Mouse (Mus musculus): Measurements from ENCODE around the gene Cxcl1. TPM values are rescaled to one million over a fixed set of nuclear protein-coding genes. Genes with fewer than 3 reads are reported as not detected.

Cxcl1 gene
- total and polyA plus RNA-seq, 3 experiments = not detected

DNA sequence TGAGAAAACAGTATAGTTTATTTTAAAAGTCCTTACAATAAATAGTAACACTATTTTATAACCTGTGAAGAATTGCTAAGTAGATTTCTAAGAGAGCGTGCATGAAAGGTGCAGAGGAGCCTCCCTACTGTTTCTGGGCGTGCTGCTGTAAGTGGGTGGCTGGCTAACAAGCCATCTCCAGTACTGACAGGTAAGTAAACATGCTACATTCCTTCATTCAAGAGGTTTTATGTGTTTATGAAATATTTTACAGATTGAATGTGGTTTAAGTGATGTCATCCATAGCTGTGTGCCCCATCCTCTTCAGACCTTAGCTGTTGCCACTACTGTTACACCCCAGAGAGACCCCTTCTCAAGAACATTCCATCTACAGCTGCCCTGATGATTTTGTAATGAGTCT is 32.6 kb upstream of the Cxcl1 start:
- no peak for TF ChIP-seq POLR2A (IDR thresholded peaks at IDR 0.05; ENCODE audit: control insufficient read depth in 1 of 2, insufficient read depth in 1 of 2, low read depth in 1 of 2, low read length in 2 of 2, poor library complexity in 1 of 2)
- TF ChIP-seq BHLHE40 (IDR thresholded peaks at IDR 0.05; ENCODE audit: borderline replicate concordance, low read depth, low read length) = no peak
- TF ChIP-seq TAL1 (IDR thresholded peaks at IDR 0.05; ENCODE audit: low read length) = no peak
- TF ChIP-seq RAD21 (IDR thresholded peaks at IDR 0.05; ENCODE audit: low read depth, low read length) = no peak
- TF ChIP-seq SIN3A (IDR thresholded peaks at IDR 0.05; ENCODE audit: low read length) = no peak
- TF ChIP-seq HCFC1 (IDR thresholded peaks at IDR 0.05; ENCODE audit: low read depth, low read length) = no peak
- no peak for TF ChIP-seq CTCF (IDR thresholded peaks at IDR 0.05 in 2 of 3, conservative IDR thresholded peaks at IDR 0.05 in 1 of 3; ENCODE audit: control insufficient read depth in 1 of 3, insufficient read depth in 1 of 3, low read depth in 2 of 3, low read length in 3 of 3, poor library complexity in 1 of 3, severe bottlenecking in 1 of 3)
- TF ChIP-seq GABPA (IDR thresholded peaks at IDR 0.05; ENCODE audit: low read depth, low read length) = no peak
- no peak for TF ChIP-seq SMC3 (IDR thresholded peaks at IDR 0.05; ENCODE audit: low read depth, low read length)
- TF ChIP-seq POLR2AphosphoS5 (IDR thresholded peaks at IDR 0.05; ENCODE audit: borderline replicate concordance, low read depth, low read length) = no peak
- TF ChIP-seq UBTF (IDR thresholded peaks at IDR 0.05; ENCODE audit: borderline replicate concordance, insufficient read depth, low read depth, low read length) = no peak
- TF ChIP-seq USF1 (IDR thresholded peaks at IDR 0.05; ENCODE audit: low read depth, low read length) = no peak
- no peak for TF ChIP-seq GATA1 (IDR thresholded peaks at IDR 0.05; ENCODE audit: low read depth, low read length)
- no peak for TF ChIP-seq MAZ (IDR thresholded peaks at IDR 0.05; ENCODE audit: low read depth, low read length)
- no peak for TF ChIP-seq ZKSCAN1 (IDR thresholded peaks at IDR 0.05; ENCODE audit: low read depth, low read length)
- no peak for TF ChIP-seq ZMIZ1 (IDR thresholded peaks at IDR 0.05; ENCODE audit: low read depth, low read length)
- no peak for DNase-seq (ENCODE audit: low read depth, low spot score)
- H3K79me2 ChIP-seq (ENCODE audit: control insufficient read depth, insufficient read depth, low read length, poor library complexity) = no peaks in the 10 kb centered on the region
- H3K27me3 ChIP-seq (ENCODE audit: control insufficient read depth in 1 of 2, insufficient read depth in 2 of 2, low read length in 2 of 2) = no peaks in the 10 kb centered on the region
- H3K4me1 ChIP-seq (ENCODE audit: control insufficient read depth in 1 of 2, insufficient read depth in 2 of 2, low read length in 2 of 2) = no peaks in the 10 kb centered on the region
- no peaks in the 10 kb centered on the region for H3K9me3 ChIP-seq (replicated peaks; ENCODE audit: insufficient read depth, low read length)
- no peak overlapping the region for H3K4me3 ChIP-seq (ENCODE audit: control insufficient read depth in 1 of 2, insufficient read depth in 1 of 2, low read depth in 2 of 2, low read length in 2 of 2)
- no peak overlapping the region for H3K27ac ChIP-seq (ENCODE audit: control insufficient read depth, low read depth, low read length)
- H3K9ac ChIP-seq (ENCODE audit: control insufficient read depth, low read depth, low read length, poor library complexity, severe bottlenecking) = no peak overlapping the region
- H3K36me3 ChIP-seq (ENCODE audit: control insufficient read depth in 1 of 2, insufficient read depth in 2 of 2, low read length in 2 of 2) = no peaks in the 10 kb centered on the region

DNA sequence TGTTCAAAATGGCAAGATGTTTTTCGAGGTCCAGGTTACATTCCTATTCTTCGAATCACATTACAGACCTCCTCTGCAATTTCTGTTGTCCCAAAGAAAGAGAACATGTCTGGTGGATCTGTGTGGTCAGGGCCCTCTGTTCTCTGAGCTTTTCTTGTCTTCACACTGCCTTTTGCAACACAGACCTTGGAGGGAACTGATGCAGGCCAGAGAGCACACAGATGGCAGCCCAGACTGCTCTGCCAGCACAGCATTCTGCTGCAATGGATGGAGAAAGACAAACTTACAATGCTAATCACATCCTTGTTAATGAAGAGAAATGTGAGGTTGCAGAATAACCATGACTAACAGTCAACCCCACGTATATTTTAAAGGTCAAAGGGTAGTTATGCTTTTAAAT is 32.0 kb upstream of the Cxcl1 start:
- Histone ChIP-seq H3K79me2 (ENCODE audit: control insufficient read depth, insufficient read depth, low read length, poor library complexity) (no peaks in the 10 kb centered on the region), H3K9ac (ENCODE audit: control insufficient read depth, low read depth, low read length, poor library complexity, severe bottlenecking) (no peak overlapping the region), H3K36me3 (ENCODE audit: control insufficient read depth in 1 of 2, insufficient read depth in 2 of 2, low read length in 2 of 2) (no peaks in the 10 kb centered on the region), H3K27me3 (ENCODE audit: control insufficient read depth in 1 of 2, insufficient read depth in 2 of 2, low read length in 2 of 2) (no peaks in the 10 kb centered on the region), H3K9me3 (replicated peaks; ENCODE audit: insufficient read depth, low read length) (no peaks in the 10 kb centered on the region), H3K4me3 (ENCODE audit: control insufficient read depth in 1 of 2, insufficient read depth in 1 of 2, low read depth in 2 of 2, low read length in 2 of 2) (no peak overlapping the region), H3K4me1 (ENCODE audit: control insufficient read depth in 1 of 2, insufficient read depth in 2 of 2, low read length in 2 of 2) (no peaks in the 10 kb centered on the region), H3K27ac (ENCODE audit: control insufficient read depth, low read depth, low read length) (no peak overlapping the region)
- no peak for DNase-seq (ENCODE audit: low read depth, low spot score)
- TF ChIP-seq MAX (IDR thresholded peaks at IDR 0.05; ENCODE audit: low read length) = no peak
- no peak for TF ChIP-seq NELFE (IDR thresholded peaks at IDR 0.05; ENCODE audit: low read depth, low read length)
- no peak for TF ChIP-seq POLR2A (IDR thresholded peaks at IDR 0.05; ENCODE audit: control insufficient read depth in 1 of 2, insufficient read depth in 1 of 2, low read depth in 1 of 2, low read length in 2 of 2, poor library complexity in 1 of 2)
- no peak for TF ChIP-seq RCOR1 (IDR thresholded peaks at IDR 0.05; ENCODE audit: low read depth, low read length)
- no peak for TF ChIP-seq MEF2A (IDR thresholded peaks at IDR 0.05; ENCODE audit: extremely low read depth, insufficient replicate concordance, low read depth, low read length, poor library complexity, severe bottlenecking)
- TF ChIP-seq TBP (IDR thresholded peaks at IDR 0.05; ENCODE audit: low read depth, low read length) = no peak
- no peak for TF ChIP-seq TAL1 (IDR thresholded peaks at IDR 0.05; ENCODE audit: low read length)
- no peak for TF ChIP-seq CHD1 (IDR thresholded peaks at IDR 0.05; ENCODE audit: low read depth, low read length)
- no peak for TF ChIP-seq HCFC1 (IDR thresholded peaks at IDR 0.05; ENCODE audit: low read depth, low read length)
- no peak for TF ChIP-seq CTCF (IDR thresholded peaks at IDR 0.05 in 2 of 3, conservative IDR thresholded peaks at IDR 0.05 in 1 of 3; ENCODE audit: control insufficient read depth in 1 of 3, insufficient read depth in 1 of 3, low read depth in 2 of 3, low read length in 3 of 3, poor library complexity in 1 of 3, severe bottlenecking in 1 of 3)
- no peak for TF ChIP-seq POLR2AphosphoS2 (IDR thresholded peaks at IDR 0.05; ENCODE audit: low read length)
- no peak for TF ChIP-seq GATA1 (IDR thresholded peaks at IDR 0.05; ENCODE audit: low read depth, low read length)
- no peak for TF ChIP-seq MAFK (IDR thresholded peaks at IDR 0.05; ENCODE audit: borderline replicate concordance, low read depth, low read length)
- TF ChIP-seq SMC3 (IDR thresholded peaks at IDR 0.05; ENCODE audit: low read depth, low read length) = no peak

Measured in MEL (cell line).